In the genomic region with DNA sequence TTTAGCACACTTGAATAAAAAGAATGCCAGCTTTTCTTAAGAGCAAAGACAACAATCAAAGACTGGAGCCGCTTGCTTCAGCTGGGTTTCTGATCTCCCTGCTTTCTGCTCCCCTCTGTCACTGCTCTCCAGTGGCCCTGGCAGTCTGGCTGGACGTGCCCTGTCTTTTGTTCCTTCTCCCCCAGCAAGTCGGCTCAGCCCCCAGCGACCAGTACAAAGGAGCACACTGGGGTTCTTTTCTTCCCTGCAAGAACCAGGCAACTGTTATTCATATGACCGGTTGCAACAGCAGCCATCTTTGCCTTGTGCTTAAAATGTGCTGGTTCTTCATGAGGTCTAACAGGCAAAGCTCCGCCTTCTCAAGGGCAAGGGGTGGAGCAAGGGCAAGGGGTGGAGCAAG, we compare ENCODE assay signal across 16 mouse cellular contexts.
DNase-seq lines count a peak whose midpoint lies in the region; ATAC-seq and TF ChIP-seq lines count a peak whose summit lies in the region.
"Had no signal": no experiment of that assay in that cellular context is flagged by ENCODE, and none has a peak within 500 bp of the region (broad histone marks: within the 10 kb centered on the region; RNA-seq: fewer than 3 reads in every experiment).

No protein-coding gene starts in this region.

- no peak overlapping the region for H3K4me3 ChIP-seq in forebrain, postnatal 0 days (ENCODE audit: low read depth, low read length)
- no peak overlapping the region for H3K4me3 ChIP-seq in stomach, postnatal 0 days (ENCODE audit: low read depth, low read length)
- H3K4me3 ChIP-seq: gastrocnemius, adult 2 months; limb, embryonic 12.5 days had no signal

- H3K27me3 ChIP-seq in forebrain, postnatal 0 days (ENCODE audit: insufficient read depth, low read length), result no peaks in the 10 kb centered on the region
- no peaks in the 10 kb centered on the region for H3K27me3 ChIP-seq in stomach, postnatal 0 days (ENCODE audit: control insufficient read depth, insufficient read depth, low read length)
- H3K27me3 ChIP-seq: CH12.LX; limb, embryonic 12.5 days had no signal

- no peak overlapping the region for H3K4me2 ChIP-seq in forebrain, postnatal 0 days (ENCODE audit: low read depth)
- no peak overlapping the region for H3K4me2 ChIP-seq in stomach, postnatal 0 days (replicated peaks; ENCODE audit: low read depth)
- H3K4me2 ChIP-seq: limb, embryonic 12.5 days had no signal

- ATAC-seq in forebrain, postnatal 0 days, result peak; percentile 56
- peak; percentile 54; the same call in 1 of the 2 replicates for ATAC-seq in stomach, postnatal 0 days (ENCODE audit: low FRiP score, low TSS enrichment)

- H3K9ac ChIP-seq in forebrain, postnatal 0 days, result no peak overlapping the region
- no peak overlapping the region for H3K9ac ChIP-seq in stomach, postnatal 0 days (ENCODE audit: low read length)
- H3K9ac ChIP-seq: limb, embryonic 12.5 days; liver, embryonic 14.5 days had no signal

- TF ChIP-seq EP300 in stomach, postnatal 0 days (optimal IDR thresholded peaks at IDR 0.05), result no peak

- WGBS in forebrain, postnatal 0 days, result 9% methylated on average over 6 of the region's 6 CpGs
- WGBS in stomach, postnatal 0 days, result 57% methylated on average over 6 of the region's 6 CpGs

- H3K9me3 ChIP-seq in forebrain, postnatal 0 days (ENCODE audit: low read length), result no peaks in the 10 kb centered on the region
- no peaks in the 10 kb centered on the region for H3K9me3 ChIP-seq in stomach, postnatal 0 days (ENCODE audit: control insufficient read depth, low read length)
- H3K9me3 ChIP-seq: limb, embryonic 12.5 days had no signal

- H3K27ac ChIP-seq in forebrain, postnatal 0 days (ENCODE audit: low read depth, low read length), result no peak overlapping the region
- H3K27ac ChIP-seq in stomach, postnatal 0 days (replicated peaks), result no peak overlapping the region
- H3K27ac ChIP-seq: gastrocnemius, adult 2 months; limb, embryonic 12.5 days; liver, embryonic 14.5 days had no signal

- no peaks in the 10 kb centered on the region for H3K4me1 ChIP-seq in forebrain, postnatal 0 days (ENCODE audit: insufficient read depth)
- H3K4me1 ChIP-seq in stomach, postnatal 0 days (replicated peaks; ENCODE audit: control insufficient read depth, insufficient read depth), result no peaks in the 10 kb centered on the region
- H3K4me1 ChIP-seq: limb, embryonic 12.5 days had no signal

- no peak for TF ChIP-seq CTCF in forebrain, postnatal 0 days (IDR thresholded peaks at IDR 0.05; ENCODE audit: low read depth)
- TF ChIP-seq CTCF in stomach, postnatal 0 days (IDR thresholded peaks at IDR 0.05; ENCODE audit: low read depth), result no peak

- no peaks in the 10 kb centered on the region for H3K36me3 ChIP-seq in forebrain, postnatal 0 days (ENCODE audit: insufficient read depth)
- H3K36me3 ChIP-seq in stomach, postnatal 0 days (ENCODE audit: control insufficient read depth, insufficient read depth, low read length), result no peaks in the 10 kb centered on the region
- H3K36me3 ChIP-seq: limb, embryonic 12.5 days had no signal

- DNase-seq in embryo, embryonic 10 days (ENCODE audit: low spot score), result peak; percentile 24
- DNase-seq in embryo, embryonic 9.5 days (ENCODE audit: extremely low spot score), result no peak
- DNase-seq in retina, postnatal 1 day, result peak; percentile 16
- no peak for DNase-seq in retina, embryonic 14.5 days (ENCODE audit: low spot score)
- no peak for DNase-seq in forebrain, postnatal 0 days
- DNase-seq in stomach, postnatal 0 days (ENCODE audit: low spot score), result no peak
- no peak for DNase-seq in heart, adult 18-20 months
- DNase-seq in spleen, adult 12 weeks (ENCODE audit: low spot score), result no peak
- DNase-seq: cerebellum, adult 2 months; gastrocnemius, adult 2 months; kidney, adult 9 months; kidney, postnatal 4 days; layer of hippocampus, postnatal 36 days had no signal

Comparison
In these comparisons a context has a peak if more than half of its experiments do, and no peak if none do; other contexts are left out.
1. DNase-seq: peak in embryo, embryonic 10 days (single experiment) and retina, postnatal 1 day (single experiment); none in embryo, embryonic 9.5 days (single experiment), retina, embryonic 14.5 days (single experiment), forebrain, postnatal 0 days (single experiment), stomach, postnatal 0 days (single experiment), heart, adult 18-20 months (0 of 2) and spleen, adult 12 weeks (single experiment).